Mouse (Mus musculus) MEL (cell line): ENCODE measurements around the gene Gm5800. TPM values are rescaled to one million over a fixed set of nuclear protein-coding genes. Genes with fewer than 3 reads are reported as not detected.
"Not testable (repeated sequence)": the region's sequence is repeated elsewhere in the genome, so short reads cannot be mapped to it uniquely, and the experiment has no call there.

Source experiments
- DNase-seq: peaks from one replicate; pipeline ENCODE4 v3.0.0; 2011; ENCODE audit warnings: low read depth, low spot score
- H3K27ac ChIP-seq: 2 replicates; pipeline ENCODE4 v1.5.1; 2012; ENCODE audit warnings: low read depth, mild to moderate bottlenecking, control low read depth, low read length, moderate library complexity; ENCODE audit not compliant: control insufficient read depth
- H3K27me3 ChIP-seq, 2 experiments: fragments of 150-350 bp in 1 of 2; sonication (generic) in 1 of 2; 2 replicates each; pipeline ENCODE4 v1.6.1; 2012; ENCODE audit warnings: low read length in 2 of 2, mild to moderate bottlenecking in 2 of 2, improper control_type of control experiment in 1 of 2, moderate library complexity in 1 of 2; ENCODE audit not compliant: insufficient read depth in 2 of 2, control insufficient read depth in 1 of 2
- H3K36me3 ChIP-seq, 2 experiments: 2 replicates each; pipeline ENCODE4 v1.6.1; 2012 to 2014; ENCODE audit warnings: low read length in 2 of 2, improper control_type of control experiment in 1 of 2, inconsistent platforms in 1 of 2, mild to moderate bottlenecking in 1 of 2; ENCODE audit not compliant: insufficient read depth in 2 of 2, control insufficient read depth in 1 of 2
- H3K4me1 ChIP-seq, 2 experiments: fragments of 150-350 bp in 1 of 2; sonication (generic) in 1 of 2; 2 replicates each; pipeline ENCODE4 v1.6.1; 2012; ENCODE audit warnings: low read length in 2 of 2, improper control_type of control experiment in 1 of 2, mild to moderate bottlenecking in 1 of 2; ENCODE audit not compliant: insufficient read depth in 2 of 2, control insufficient read depth in 1 of 2
- H3K4me3 ChIP-seq, 2 experiments: fragments of 150-350 bp in 1 of 2; sonication (generic) in 1 of 2; 2 replicates each; pipeline ENCODE4 v1.5.1; 2012; ENCODE audit warnings: low read depth in 2 of 2, low read length in 2 of 2, mild to moderate bottlenecking in 2 of 2, moderate library complexity in 2 of 2, control low read depth in 1 of 2, improper control_type of control experiment in 1 of 2; ENCODE audit not compliant: control insufficient read depth in 1 of 2, insufficient read depth in 1 of 2
- H3K79me2 ChIP-seq: 2 replicates; pipeline ENCODE4 v1.6.1; 2012; ENCODE audit warnings: mild to moderate bottlenecking, low read length, moderate library complexity; ENCODE audit not compliant: control insufficient read depth, poor library complexity, insufficient read depth
- H3K9ac ChIP-seq: 2 replicates; pipeline ENCODE4 v1.6.1; 2012; ENCODE audit warnings: low read depth, mild to moderate bottlenecking, control low read depth, low read length, moderate library complexity; ENCODE audit not compliant: control insufficient read depth, poor library complexity, severe bottlenecking
- H3K9me3 ChIP-seq: fragments of 150-350 bp; sonication (generic); replicated peaks from 2 replicates; pipeline ENCODE4 v1.6.1; 2012; ENCODE audit warnings: mild to moderate bottlenecking, low read length, improper control_type of control experiment, moderate library complexity; ENCODE audit not compliant: insufficient read depth
- BHLHE40 ChIP-seq: IDR thresholded peaks from 2 replicates; pipeline ENCODE4 v1.6.1; 2012; ENCODE audit warnings: low read depth, mild to moderate bottlenecking, inconsistent platforms, low read length, improper control_type of control experiment, borderline replicate concordance
- CHD2 ChIP-seq: IDR thresholded peaks from 2 replicates; pipeline ENCODE4 v1.6.1; 2011; ENCODE audit warnings: low read length, improper control_type of control experiment
- CTCF ChIP-seq, 3 experiments: IDR thresholded peaks in 2 of 3; conservative IDR thresholded peaks in 1 of 3; 2 replicates each; pipeline ENCODE4 v1.5.1; 2011 to 2012; ENCODE audit warnings: low read length in 3 of 3, low read depth in 2 of 3, mild to moderate bottlenecking in 2 of 3, improper control_type of control experiment in 1 of 3, inconsistent platforms in 1 of 3, mixed read lengths in 1 of 3, moderate library complexity in 1 of 3; ENCODE audit not compliant: control insufficient read depth in 1 of 3, insufficient read depth in 1 of 3, poor library complexity in 1 of 3, severe bottlenecking in 1 of 3
- ELF1 ChIP-seq: IDR thresholded peaks from 2 replicates; pipeline ENCODE4 v1.6.1; 2014; ENCODE audit warnings: low read depth, mild to moderate bottlenecking, inconsistent platforms, low read length, improper control_type of control experiment, moderate library complexity
- ETS1 ChIP-seq: IDR thresholded peaks from 2 replicates; pipeline ENCODE4 v1.6.1; 2012; ENCODE audit warnings: low read depth, mild to moderate bottlenecking, inconsistent platforms, low read length, improper control_type of control experiment, moderate library complexity
- HCFC1 ChIP-seq: IDR thresholded peaks from 2 replicates; pipeline ENCODE4 v1.6.1; 2012; ENCODE audit warnings: low read depth, mild to moderate bottlenecking, inconsistent platforms, low read length, improper control_type of control experiment, moderate library complexity
- JUND ChIP-seq: IDR thresholded peaks from 2 replicates; pipeline ENCODE4 v1.6.1; 2011; ENCODE audit warnings: low read depth, mild to moderate bottlenecking, improper control_type of control experiment, low read length
- KAT2A ChIP-seq: conservative IDR thresholded peaks from 2 replicates; pipeline ENCODE4 v1.6.1; 2012; ENCODE audit warnings: low read depth, low read length, improper control_type of control experiment, inconsistent platforms
- MAFK ChIP-seq: IDR thresholded peaks from 2 replicates; pipeline ENCODE4 v1.6.1; 2011; ENCODE audit warnings: low read depth, mild to moderate bottlenecking, low read length, improper control_type of control experiment, borderline replicate concordance
- MAZ ChIP-seq: IDR thresholded peaks from 2 replicates; pipeline ENCODE4 v1.6.1; 2012; ENCODE audit warnings: low read depth, mild to moderate bottlenecking, inconsistent platforms, low read length, improper control_type of control experiment
- MYB ChIP-seq: IDR thresholded peaks from 2 replicates; pipeline ENCODE4 v1.6.1; 2011; ENCODE audit warnings: mild to moderate bottlenecking, low read depth, low read length, improper control_type of control experiment
- NELFE ChIP-seq: IDR thresholded peaks from 2 replicates; pipeline ENCODE4 v1.6.1; 2011; ENCODE audit warnings: low read depth, low read length, improper control_type of control experiment
- NRF1 ChIP-seq: IDR thresholded peaks from 2 replicates; pipeline ENCODE4 v1.6.1; 2014; ENCODE audit warnings: low read depth, mild to moderate bottlenecking, inconsistent platforms, low read length, improper control_type of control experiment, moderate library complexity; ENCODE audit not compliant: poor library complexity, insufficient read depth, severe bottlenecking
- POLR2A ChIP-seq, 2 experiments: IDR thresholded peaks; 2 replicates each; pipeline ENCODE4 v1.6.1; 2011 to 2012; ENCODE audit warnings: low read length in 2 of 2, mild to moderate bottlenecking in 2 of 2, control low read depth in 1 of 2, improper control_type of control experiment in 1 of 2, low read depth in 1 of 2, moderate library complexity in 1 of 2; ENCODE audit not compliant: control insufficient read depth in 1 of 2, insufficient read depth in 1 of 2, poor library complexity in 1 of 2
- RCOR1 ChIP-seq: IDR thresholded peaks from 2 replicates; pipeline ENCODE4 v1.6.1; 2012; ENCODE audit warnings: low read depth, mild to moderate bottlenecking, inconsistent platforms, low read length, improper control_type of control experiment
- TAL1 ChIP-seq: IDR thresholded peaks from 2 replicates; pipeline ENCODE4 v1.6.1; 2012; ENCODE audit warnings: mild to moderate bottlenecking, inconsistent platforms, low read length, moderate library complexity, mixed read lengths
- TBP ChIP-seq: IDR thresholded peaks from 2 replicates; pipeline ENCODE4 v1.8.0; 2011; ENCODE audit warnings: low read depth, low read length, improper control_type of control experiment
- USF1 ChIP-seq: IDR thresholded peaks from 2 replicates; pipeline ENCODE4 v1.6.1; 2014; ENCODE audit warnings: low read depth, mild to moderate bottlenecking, inconsistent platforms, low read length, improper control_type of control experiment, moderate library complexity
- USF2 ChIP-seq, 2 experiments: IDR thresholded peaks; 2 replicates each; pipeline ENCODE4 v1.6.1; 2011 to 2012; ENCODE audit warnings: improper control_type of control experiment in 2 of 2, low read length in 2 of 2, borderline replicate concordance in 1 of 2, inconsistent platforms in 1 of 2, low read depth in 1 of 2, mild to moderate bottlenecking in 1 of 2; ENCODE audit not compliant: insufficient read depth in 1 of 2
- ZMIZ1 ChIP-seq: IDR thresholded peaks from 2 replicates; pipeline ENCODE4 v1.6.1; 2012; ENCODE audit warnings: low read depth, mild to moderate bottlenecking, inconsistent platforms, low read length, improper control_type of control experiment, moderate library complexity
- polyA plus RNA-seq, 2 experiments: library from polyadenylated mRNA; stranded (reverse) in 1 of 2; unstranded in 1 of 2; fragments of >175 nt in 1 of 2; fragments of >200 nt in 1 of 2; gene quantifications; 2 replicates each; pipeline versions ENCODE4 v1.2.1 to v1.2.4; 2012; ENCODE audit warnings: low replicate concordance in 2 of 2, low read depth in 1 of 2; ENCODE audit not compliant: insufficient read length in 2 of 2, insufficient read depth in 1 of 2, missing spikeins in 1 of 2
- total RNA-seq: library from RNA; depleted of rRNA; stranded (reverse); fragments of 300-350 nt; gene quantifications from 2 replicates; pipeline ENCODE4 v1.2.3, GENCODE M21; 2012

Gm5800 gene
- total and polyA plus RNA-seq, 3 experiments = not detected

GRCm38 (mm10) chr14:51739150-51739993, 22.4 kb upstream of the Gm5800 start:
- TF ChIP-seq ELF1 = no peak
- no peak for TF ChIP-seq JUND
- no peak for TF ChIP-seq POLR2A (IDR thresholded peaks at IDR 0.05; ENCODE audit: control insufficient read depth in 1 of 2, insufficient read depth in 1 of 2, low read depth in 1 of 2, low read length in 2 of 2, poor library complexity in 1 of 2)
- TF ChIP-seq MAFK = no peak
- no peak for TF ChIP-seq CTCF (IDR thresholded peaks at IDR 0.05 in 2 of 3, conservative IDR thresholded peaks at IDR 0.05 in 1 of 3; ENCODE audit: control insufficient read depth in 1 of 3, insufficient read depth in 1 of 3, low read depth in 2 of 3, low read length in 3 of 3, poor library complexity in 1 of 3, severe bottlenecking in 1 of 3)
- H3K4me3 ChIP-seq = no peak overlapping the region
- H3K9ac ChIP-seq = no peak overlapping the region
- H3K79me2 ChIP-seq = no peaks in the 10 kb centered on the region
- H3K4me1 ChIP-seq = no peaks in the 10 kb centered on the region
- H3K27me3 ChIP-seq = no peaks in the 10 kb centered on the region
- no peak for DNase-seq
- no peaks in the 10 kb centered on the region for H3K9me3 ChIP-seq
- no peaks in the 10 kb centered on the region for H3K36me3 ChIP-seq
- H3K27ac ChIP-seq = no peak overlapping the region

GRCm38 (mm10) chr14:51738411-51739149, 21.6 kb upstream of the Gm5800 start:
- H3K9me3 ChIP-seq = no peaks in the 10 kb centered on the region
- H3K4me3 ChIP-seq = no peak overlapping the region
- no peak overlapping the region for H3K9ac ChIP-seq
- no peaks in the 10 kb centered on the region for H3K36me3 ChIP-seq
- no peaks in the 10 kb centered on the region for H3K27me3 ChIP-seq
- no peak for TF ChIP-seq USF1
- TF ChIP-seq TBP = no peak
- no peak for TF ChIP-seq TAL1
- TF ChIP-seq MYB = no peak
- TF ChIP-seq HCFC1 = no peak
- TF ChIP-seq ETS1 = no peak
- TF ChIP-seq KAT2A = no peak
- no peak overlapping the region for H3K27ac ChIP-seq
- H3K79me2 ChIP-seq = no peaks in the 10 kb centered on the region
- DNase-seq = no peak
- no peaks in the 10 kb centered on the region for H3K4me1 ChIP-seq

GRCm38 (mm10) chr14:51737967-51738366, 21.0 kb upstream of the Gm5800 start:
- DNase-seq = no peak
- Histone ChIP-seq H3K27me3 (no peaks in the 10 kb centered on the region), H3K4me3 (no peak overlapping the region)

GRCm38 (mm10) chr14:51695368-51695767, 21.6 kb downstream of the Gm5800 start, which contains the start of gene Gm17079:
Gene Gm17079, minus strand, starts transcription at chr14:51695468.
- H3K4me1 ChIP-seq, H3K9me3 ChIP-seq, H3K9ac ChIP-seq, H3K27me3 ChIP-seq, H3K36me3 ChIP-seq, H3K27ac ChIP-seq, H3K79me2 ChIP-seq, DNase-seq, H3K4me3 ChIP-seq: not testable (repeated sequence)

More at GRCm38 (mm10) chr14:51737967-51738366, 21.0 kb upstream of the Gm5800 start:
- H3K27ac ChIP-seq = no peak overlapping the region
- H3K4me1 ChIP-seq = no peaks in the 10 kb centered on the region
- H3K9ac ChIP-seq = no peak overlapping the region
- no peaks in the 10 kb centered on the region for H3K36me3 ChIP-seq
- H3K9me3 ChIP-seq = no peaks in the 10 kb centered on the region
- TF ChIP-seq CHD2 = no peak
- no peak for TF ChIP-seq USF2 (IDR thresholded peaks at IDR 0.05; ENCODE audit: borderline replicate concordance in 1 of 2, insufficient read depth in 1 of 2, low read depth in 1 of 2, low read length in 2 of 2)
- TF ChIP-seq MAZ = no peak
- no peak for TF ChIP-seq NRF1
- no peak for TF ChIP-seq RCOR1
- no peak for TF ChIP-seq NELFE
- no peak for TF ChIP-seq BHLHE40
- TF ChIP-seq ZMIZ1 = no peak
- TF ChIP-seq CTCF (IDR thresholded peaks at IDR 0.05 in 2 of 3, conservative IDR thresholded peaks at IDR 0.05 in 1 of 3; ENCODE audit: control insufficient read depth in 1 of 3, insufficient read depth in 1 of 3, low read depth in 2 of 3, low read length in 3 of 3, poor library complexity in 1 of 3, severe bottlenecking in 1 of 3) = no peak
- H3K79me2 ChIP-seq = no peaks in the 10 kb centered on the region
